Mouse (Mus musculus) right cerebral cortex, adult 18-20 months (tissue): Measurements from ENCODE around the gene Plcb4.

Experiments
- DNase-seq: peaks from one replicate; pipeline ENCODE4 v3.0.0; 2022; ENCODE audit warnings: mixed read lengths

Plcb4 gene

GRCm38 (mm10) chr2:136050793-136051615 is 392.2 kb downstream of the Plcb4 start:
- DNase-seq = no peak

- no peak for DNase-seq
Observed at GRCm38 (mm10) chr2:136051688-136052289, 393.0 kb downstream of the Plcb4 start, which contains the start of gene Lamp5. Lamp5 (plus strand) TSS chr2:136052239.

GRCm38 (mm10) chr2:136057861-136058331 is 399.1 kb downstream of the Plcb4 start:
- peak; percentile 60 for DNase-seq

- no peak for DNase-seq
Observed at GRCm38 (mm10) chr2:136058398-136058797, 399.6 kb downstream of the Plcb4 start.

GRCm38 (mm10) chr2:136059029-136059669 is 400.3 kb downstream of the Plcb4 start:
- no peak for DNase-seq
